Comparison of ENCODE assay signal across 20 mouse cellular contexts in the genomic region with DNA sequence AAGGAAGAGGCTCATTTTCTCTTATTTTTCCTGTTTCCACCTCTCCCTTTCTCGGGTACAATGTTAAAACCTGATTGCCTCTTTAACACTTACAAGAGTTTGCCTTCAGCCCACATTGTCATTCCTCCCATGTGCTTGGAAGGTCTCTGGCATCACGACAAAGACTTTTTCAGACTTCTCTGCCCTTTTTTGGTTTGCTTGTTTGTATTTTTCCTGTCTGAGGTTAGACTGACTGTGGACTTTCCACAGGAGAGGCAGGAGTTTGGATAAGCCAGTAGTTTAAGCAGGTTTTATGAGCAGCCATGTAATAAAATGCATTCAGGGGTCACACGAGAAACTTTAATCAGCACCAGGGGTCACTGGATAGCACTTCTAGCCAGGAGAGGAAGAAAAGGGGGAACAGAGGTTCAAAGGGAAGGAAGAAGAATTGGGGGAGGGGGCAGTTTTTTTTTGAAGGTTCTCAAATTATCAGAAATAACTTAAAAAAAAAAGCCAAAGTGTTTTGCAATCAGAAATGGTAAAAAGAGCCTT. TPM values are rescaled to one million over a fixed set of nuclear protein-coding genes. Genes with fewer than 3 reads are reported as not detected.
A peak's percentile ranks its signal among the peaks of the same experiment; 100 is the strongest.
DNase-seq lines count a peak whose midpoint lies in the region; ATAC-seq and TF ChIP-seq lines count a peak whose summit lies in the region.
"Had no signal": no experiment of that assay in that cellular context is flagged by ENCODE, and none has a peak within 500 bp of the region (broad histone marks: within the 10 kb centered on the region; RNA-seq: fewer than 3 reads in every experiment).

No protein-coding gene starts in this region.

- ATAC-seq in heart, embryonic 12.5 days (ENCODE audit: insufficient number of reproducible peaks, low FRiP score), result no peak
- ATAC-seq: CD4-positive, CD25-positive, alpha-beta regulatory T cell, adult 4 months; hindbrain, embryonic 16.5 days; liver, embryonic 12.5 days; midbrain, embryonic 16.5 days had no signal

- no peaks in the 10 kb centered on the region for H3K27me3 ChIP-seq in embryonic facial prominence, embryonic 10.5 days (replicated peaks; ENCODE audit: low read depth, poor library complexity, severe bottlenecking)
- no peaks in the 10 kb centered on the region for H3K27me3 ChIP-seq in heart, embryonic 12.5 days (replicated peaks)
- H3K27me3 ChIP-seq: forebrain, embryonic 12.5 days; liver, embryonic 12.5 days had no signal

- 39% methylated on average over 3 of the region's 3 CpGs for WGBS in embryonic facial prominence, embryonic 10.5 days
- 47% methylated on average over 3 of the region's 3 CpGs for WGBS in heart, embryonic 12.5 days
- WGBS in lung, adult 2 months, result 33% methylated on average over 3 of the region's 3 CpGs

- TF ChIP-seq POLR2A in embryonic fibroblast, embryonic 13.5 days (IDR thresholded peaks at IDR 0.05; ENCODE audit: low read depth, low read length), result no peak
- TF ChIP-seq POLR2A in lung, adult 2 months (IDR thresholded peaks at IDR 0.05; ENCODE audit: borderline replicate concordance, extremely low read depth, low read depth, low read length), result no peak

- no peaks in the 10 kb centered on the region for H3K36me3 ChIP-seq in embryonic facial prominence, embryonic 10.5 days (replicated peaks)
- no peaks in the 10 kb centered on the region for H3K36me3 ChIP-seq in heart, embryonic 12.5 days
- H3K36me3 ChIP-seq: forebrain, embryonic 12.5 days; liver, embryonic 12.5 days had no signal

- peak overlapping the region; percentile 67 for H3K27ac ChIP-seq in embryonic facial prominence, embryonic 10.5 days (replicated peaks)
- peak overlapping the region; percentile 89 for H3K27ac ChIP-seq in embryonic fibroblast, embryonic 13.5 days (ENCODE audit: insufficient read depth, low read length)
- H3K27ac ChIP-seq in heart, embryonic 12.5 days (ENCODE audit: poor library complexity, severe bottlenecking), result no peak overlapping the region
- H3K27ac ChIP-seq: forebrain, embryonic 12.5 days; left cerebral cortex, adult 2 months; liver, embryonic 12.5 days had no signal

- no peak for TF ChIP-seq CTCF in embryonic fibroblast, embryonic 13.5 days (IDR thresholded peaks at IDR 0.05; ENCODE audit: borderline replicate concordance, insufficient read depth, low read length)
- TF ChIP-seq CTCF in lung, adult 2 months (IDR thresholded peaks at IDR 0.05; ENCODE audit: insufficient read depth, low read length), result no peak

- H3K9ac ChIP-seq in heart, embryonic 12.5 days, result no peak overlapping the region
- H3K9ac ChIP-seq: forebrain, embryonic 12.5 days; liver, embryonic 12.5 days had no signal

- peak; percentile 60 for DNase-seq in embryo, embryonic 10.5 days (ENCODE audit: low spot score)
- no peak for DNase-seq in embryo, embryonic 9.5 days (ENCODE audit: extremely low spot score)
- DNase-seq in embryonic facial prominence, embryonic 10.5 days (ENCODE audit: low spot score), result peak; percentile 50
- DNase-seq in mesoderm, embryonic 11.5 days (ENCODE audit: low read depth, low spot score), result peak; percentile 35
- no peak for DNase-seq in lung, adult 2 months
- no peak for DNase-seq in layer of hippocampus, adult 11-12 months (ENCODE audit: low spot score)
- DNase-seq: adrenal gland, postnatal 36 days; cerebellum, adult 9-10 months; kidney, adult 11 months; lung, adult 18-20 months; lung, postnatal 4 days had no signal

- H3K4me3 ChIP-seq in embryonic facial prominence, embryonic 10.5 days, result no peak overlapping the region
- no peak overlapping the region for H3K4me3 ChIP-seq in embryonic fibroblast, embryonic 13.5 days (ENCODE audit: insufficient read depth, low read length)
- H3K4me3 ChIP-seq in heart, embryonic 12.5 days, result no peak overlapping the region
- H3K4me3 ChIP-seq in lung, adult 2 months (replicated peaks; ENCODE audit: extremely low read depth, low read depth, low read length), result no peak overlapping the region
- H3K4me3 ChIP-seq: erythroblast, embryonic 14.5 days; forebrain, embryonic 12.5 days; left cerebral cortex, adult 2 months; liver, embryonic 12.5 days had no signal

- H3K4me1 ChIP-seq in embryonic facial prominence, embryonic 10.5 days, result peaks cover 45% of the 10 kb centered on the region
- no peaks in the 10 kb centered on the region; the same call in 1 of the 2 replicates for H3K4me1 ChIP-seq in embryonic fibroblast, embryonic 13.5 days (ENCODE audit: control insufficient read depth, insufficient read depth, low read length)
- H3K4me1 ChIP-seq in heart, embryonic 12.5 days (replicated peaks), result peaks cover under 1% of the 10 kb centered on the region; the same call in 1 of the 2 replicates
- no peaks in the 10 kb centered on the region for H3K4me1 ChIP-seq in lung, adult 2 months (ENCODE audit: control insufficient read depth, insufficient read depth, low read length)
- H3K4me1 ChIP-seq: forebrain, embryonic 12.5 days; liver, embryonic 12.5 days had no signal

- H3K9me3 ChIP-seq in embryonic facial prominence, embryonic 10.5 days, result no peaks in the 10 kb centered on the region
- H3K9me3 ChIP-seq in heart, embryonic 12.5 days (replicated peaks), result no peaks in the 10 kb centered on the region
- H3K9me3 ChIP-seq: forebrain, embryonic 12.5 days; liver, embryonic 12.5 days had no signal

- no peak overlapping the region for H3K4me2 ChIP-seq in heart, embryonic 12.5 days
- H3K4me2 ChIP-seq: forebrain, embryonic 12.5 days; liver, embryonic 12.5 days had no signal

RNA-seq across cellular contexts. Expression of a gene that starts 42.2 kb away (rescaled TPM):
- polyA plus RNA-seq in embryonic facial prominence, embryonic 10.5 days (2016; fragmentation: Nextera tagmentation; extraction: Ambion mirVana), result 128 TPM in 2 replicates
- 429 and 537 TPM in 2 replicates for polyA plus RNA-seq in embryonic fibroblast, embryonic 13.5 days (2011; ENCODE audit: insufficient read length, low read depth, missing spikeins)
- polyA plus RNA-seq in heart, embryonic 12.5 days (2016; fragmentation: Nextera tagmentation; extraction: Ambion mirVana), result 7.5 and 9.4 TPM in 2 replicates
- polyA plus RNA-seq in lung, adult 2 months (2012; rRNA removed), result 2.9 and 6.4 TPM in 2 replicates
- polyA plus RNA-seq: CD4-positive, CD25-positive, alpha-beta regulatory T cell, adult 4 months; erythroblast, embryonic 14.5 days had no signal

RNA-seq across cellular contexts. Expression of a gene that starts 47.8 kb away (rescaled TPM):
- 28.5 and 29.1 TPM in 2 replicates for polyA plus RNA-seq in embryonic facial prominence, embryonic 10.5 days (2016; fragmentation: Nextera tagmentation; extraction: Ambion mirVana)
- polyA plus RNA-seq in embryonic fibroblast, embryonic 13.5 days (2011; ENCODE audit: insufficient read length, low read depth, missing spikeins), result 25.3 and 27.4 TPM in 2 replicates
- 11.8 TPM in 2 replicates for polyA plus RNA-seq in heart, embryonic 12.5 days (2016; fragmentation: Nextera tagmentation; extraction: Ambion mirVana)
- polyA plus RNA-seq in lung, adult 2 months (2012; rRNA removed), result 1.1 and 2.1 TPM in 2 replicates

Comparison
In these comparisons a context has a peak if more than half of its experiments do, and no peak if none do; other contexts are left out.
1. DNase-seq: peak in embryo, embryonic 10.5 days (single experiment), embryonic facial prominence, embryonic 10.5 days (single experiment) and mesoderm, embryonic 11.5 days (single experiment); none in embryo, embryonic 9.5 days (single experiment), lung, adult 2 months (single experiment) and layer of hippocampus, adult 11-12 months (single experiment).
2. RNA of a gene that starts 42.2 kb away (polyA plus RNA-seq): 429 to 537 TPM in embryonic fibroblast, embryonic 13.5 days and 128 TPM in embryonic facial prominence, embryonic 10.5 days; 7.5 to 9.4 TPM in heart, embryonic 12.5 days and 2.9 to 6.4 TPM in lung, adult 2 months; every median in the first group is over 10 times any median in the second.